Mouse (Mus musculus) lung, postnatal 10 days (tissue): ENCODE measurements at regions not wholly inside any gene's neighbourhood (a gene's known extent, or its start where the extent isn't known, plus 50 kb on each side); places are given as distances from the start of the nearest gene placed in this dataset.

ENCODE experiments used
- DNase-seq: peaks from one replicate; pipeline ENCODE4 v3.0.0; 2021

- DNase-seq: no peak
These were observed 194.7 kb upstream of the Esrrg start for GRCm38 (mm10) chr1:187413881-187414280.

- DNase-seq: no peak
These were observed 190.1 kb upstream of the Esrrg start for GRCm38 (mm10) chr1:187418186-187419140.

GRCm38 (mm10) chr1:187428536-187429215 is 179.9 kb upstream of the Esrrg start:
- DNase-seq: no peak

- peak; percentile 7 for DNase-seq
These were observed 174.6 kb upstream of the Esrrg start for GRCm38 (mm10) chr1:187433716-187434634.

GRCm38 (mm10) chr1:187439170-187439914 is 169.2 kb upstream of the Esrrg start:
- DNase-seq: no peak

GRCm38 (mm10) chr1:187441668-187442193 is 166.9 kb upstream of the Esrrg start:
- no peak for DNase-seq

GRCm38 (mm10) chr1:187446511-187446910 is 162.1 kb upstream of the Esrrg start:
- DNase-seq: no peak

GRCm38 (mm10) chr1:187448173-187448572 is 160.4 kb upstream of the Esrrg start:
- peak; percentile 85 for DNase-seq

GRCm38 (mm10) chr1:187450106-187450505 is 158.5 kb upstream of the Esrrg start:
- no peak for DNase-seq

- DNase-seq: peak; percentile 44
These were observed 156.4 kb upstream of the Esrrg start for GRCm38 (mm10) chr1:187452189-187452588.

- no peak for DNase-seq
These were observed 154.2 kb upstream of the Esrrg start for GRCm38 (mm10) chr1:187454431-187454830.

- DNase-seq: no peak
These were observed 123.8 kb upstream of the Esrrg start for GRCm38 (mm10) chr1:187484821-187485220.

GRCm38 (mm10) chr1:187487948-187488690 is 120.5 kb upstream of the Esrrg start:
- no peak for DNase-seq

GRCm38 (mm10) chr1:187489452-187489851 is 119.1 kb upstream of the Esrrg start:
- DNase-seq: no peak

- DNase-seq: no peak
These were observed 103.2 kb upstream of the Esrrg start for GRCm38 (mm10) chr1:187505368-187505767.

- no peak for DNase-seq
These were observed 101.4 kb upstream of the Esrrg start for GRCm38 (mm10) chr1:187507217-187507616.

- no peak for DNase-seq
These were observed 77.2 kb upstream of the Esrrg start for GRCm38 (mm10) chr1:187531349-187531922.

GRCm38 (mm10) chr1:187536263-187536662 is 72.3 kb upstream of the Esrrg start:
- no peak for DNase-seq

- no peak for DNase-seq
These were observed 51.9 kb upstream of the Esrrg start for GRCm38 (mm10) chr1:187556718-187557117.
